Mouse (Mus musculus): ENCODE measurements at regions not wholly inside any gene's neighbourhood (a gene's known extent, or its start where the extent isn't known, plus 50 kb on each side); places are given as distances from the start of the nearest gene placed in this dataset.

GRCm38 (mm10) chr11:32136066-32136465 lies 64.0 kb downstream of the Il9r start:
- 78% methylated on average over 5 of the region's 5 CpGs for WGBS
- Histone ChIP-seq H3K36me3 (replicated peaks) (no peaks in the 10 kb centered on the region), H3K4me1 (peaks cover 18% of the 10 kb centered on the region), H3K27me3 (replicated peaks; ENCODE audit: low read depth, poor library complexity, severe bottlenecking) (no peaks in the 10 kb centered on the region), H3K9me3 (no peaks in the 10 kb centered on the region), H3K27ac (replicated peaks) (no peak overlapping the region), H3K4me3 (no peak overlapping the region)
- no peak for DNase-seq (ENCODE audit: low spot score)

- Histone ChIP-seq H3K27ac (replicated peaks) (no peak overlapping the region), H3K9me3 (no peaks in the 10 kb centered on the region), H3K4me1 (peaks cover 11% of the 10 kb centered on the region; the same call in 1 of the 2 replicates), H3K27me3 (replicated peaks; ENCODE audit: low read depth, poor library complexity, severe bottlenecking) (no peaks in the 10 kb centered on the region), H3K4me3 (no peak overlapping the region), H3K36me3 (replicated peaks) (no peaks in the 10 kb centered on the region)
- WGBS: 84% methylated on average over 7 of the region's 7 CpGs
- no peak for DNase-seq (ENCODE audit: low spot score)
Measured at GRCm38 (mm10) chr11:32133996-32134395, 66.1 kb downstream of the Il9r start.

GRCm38 (mm10) chr11:32132008-32132615 lies 68.0 kb downstream of the Il9r start:
- no peaks in the 10 kb centered on the region for H3K4me1 ChIP-seq
- no peak for DNase-seq (ENCODE audit: low spot score)
- H3K4me3 ChIP-seq: no peak overlapping the region
- no peak overlapping the region for H3K27ac ChIP-seq (replicated peaks)
- H3K36me3 ChIP-seq (replicated peaks): no peaks in the 10 kb centered on the region
- no peaks in the 10 kb centered on the region for H3K9me3 ChIP-seq
- H3K27me3 ChIP-seq (replicated peaks; ENCODE audit: low read depth, poor library complexity, severe bottlenecking): no peaks in the 10 kb centered on the region
- WGBS: 68% methylated on average over 3 of the region's 3 CpGs

GRCm38 (mm10) chr11:32128551-32128950 lies 71.5 kb downstream of the Il9r start:
- Histone ChIP-seq H3K4me1 (peaks cover 12% of the 10 kb centered on the region; the same call in 1 of the 2 replicates), H3K27ac (replicated peaks) (no peak overlapping the region), H3K36me3 (replicated peaks) (no peaks in the 10 kb centered on the region), H3K4me3 (no peak overlapping the region), H3K27me3 (replicated peaks; ENCODE audit: low read depth, poor library complexity, severe bottlenecking) (no peaks in the 10 kb centered on the region), H3K9me3 (no peaks in the 10 kb centered on the region)
- WGBS: 64% methylated on average over 7 of the region's 7 CpGs
- no peak for DNase-seq (ENCODE audit: low spot score)

- WGBS: 74% methylated on average over 3 of the region's 3 CpGs
- no peak overlapping the region for H3K4me3 ChIP-seq
Measured at GRCm38 (mm10) chr11:32128018-32128417, 72.1 kb downstream of the Il9r start.

GRCm38 (mm10) chr11:32127401-32127817 lies 72.7 kb downstream of the Il9r start:
- 84% methylated on average over 7 of the region's 7 CpGs for WGBS
- no peak for DNase-seq (ENCODE audit: low spot score)
- Histone ChIP-seq H3K27me3 (replicated peaks; ENCODE audit: low read depth, poor library complexity, severe bottlenecking) (no peaks in the 10 kb centered on the region), H3K4me1 (peaks cover 12% of the 10 kb centered on the region; the same call in 1 of the 2 replicates), H3K4me3 (no peak overlapping the region), H3K36me3 (replicated peaks) (no peaks in the 10 kb centered on the region), H3K27ac (replicated peaks) (no peak overlapping the region), H3K9me3 (no peaks in the 10 kb centered on the region)

More at GRCm38 (mm10) chr11:32128018-32128417, 72.1 kb downstream of the Il9r start:
- Histone ChIP-seq H3K9me3 (no peaks in the 10 kb centered on the region), H3K27me3 (replicated peaks; ENCODE audit: low read depth, poor library complexity, severe bottlenecking) (no peaks in the 10 kb centered on the region), H3K27ac (replicated peaks) (no peak overlapping the region), H3K4me1 (peaks cover 12% of the 10 kb centered on the region; the same call in 1 of the 2 replicates), H3K36me3 (replicated peaks) (no peaks in the 10 kb centered on the region)
- DNase-seq (ENCODE audit: low spot score): no peak

- DNase-seq (ENCODE audit: low spot score): no peak
- no peaks in the 10 kb centered on the region for H3K36me3 ChIP-seq (replicated peaks)
- no peaks in the 10 kb centered on the region for H3K27me3 ChIP-seq (replicated peaks; ENCODE audit: low read depth, poor library complexity, severe bottlenecking)
- H3K4me3 ChIP-seq: no peak overlapping the region
- no peaks in the 10 kb centered on the region for H3K9me3 ChIP-seq
- 77% methylated on average over 1 of the region's 1 CpGs for WGBS
- peaks cover 12% of the 10 kb centered on the region; the same call in 1 of the 2 replicates for H3K4me1 ChIP-seq
- H3K27ac ChIP-seq (replicated peaks): no peak overlapping the region
Measured at GRCm38 (mm10) chr11:32126786-32127185, 73.3 kb downstream of the Il9r start.

GRCm38 (mm10) chr11:32126311-32126698 lies 73.8 kb downstream of the Il9r start:
- H3K4me1 ChIP-seq: peaks cover 12% of the 10 kb centered on the region; the same call in 1 of the 2 replicates
- 60% methylated on average over 5 of the region's 5 CpGs for WGBS
- H3K27ac ChIP-seq (replicated peaks): no peak overlapping the region
- H3K9me3 ChIP-seq: no peaks in the 10 kb centered on the region
- no peaks in the 10 kb centered on the region for H3K27me3 ChIP-seq (replicated peaks; ENCODE audit: low read depth, poor library complexity, severe bottlenecking)
- H3K36me3 ChIP-seq (replicated peaks): no peaks in the 10 kb centered on the region
- no peak for DNase-seq (ENCODE audit: low spot score)
- no peak overlapping the region for H3K4me3 ChIP-seq

- no peaks in the 10 kb centered on the region for H3K9me3 ChIP-seq
- H3K4me1 ChIP-seq: peaks cover 12% of the 10 kb centered on the region; the same call in 1 of the 2 replicates
- H3K36me3 ChIP-seq (replicated peaks): no peaks in the 10 kb centered on the region
- H3K27ac ChIP-seq (replicated peaks): no peak overlapping the region
- no peaks in the 10 kb centered on the region for H3K27me3 ChIP-seq (replicated peaks; ENCODE audit: low read depth, poor library complexity, severe bottlenecking)
- H3K4me3 ChIP-seq: no peak overlapping the region
- no peak for DNase-seq (ENCODE audit: low spot score)
- 47% methylated on average over 11 of the region's 11 CpGs for WGBS
Measured at GRCm38 (mm10) chr11:32125586-32126310, 74.3 kb downstream of the Il9r start.

- Histone ChIP-seq H3K27me3 (replicated peaks; ENCODE audit: low read depth, poor library complexity, severe bottlenecking) (no peaks in the 10 kb centered on the region), H3K4me1 (peaks cover 17% of the 10 kb centered on the region), H3K9me3 (no peaks in the 10 kb centered on the region), H3K4me3 (no peak overlapping the region), H3K27ac (replicated peaks) (no peak overlapping the region), H3K36me3 (replicated peaks) (no peaks in the 10 kb centered on the region)
- DNase-seq (ENCODE audit: low spot score): no peak
- WGBS: 72% methylated on average over 3 of the region's 3 CpGs
Measured at GRCm38 (mm10) chr11:32120596-32120995, 79.5 kb downstream of the Il9r start.

- peak; percentile 57 for DNase-seq (ENCODE audit: low spot score)
- peaks cover 16% of the 10 kb centered on the region for H3K4me1 ChIP-seq
- 0 out of 2 replicates have a peak overlapping the region, but pooled peaks have one; percentile 27 for H3K27ac ChIP-seq (replicated peaks)
- no peaks in the 10 kb centered on the region for H3K27me3 ChIP-seq (replicated peaks; ENCODE audit: low read depth, poor library complexity, severe bottlenecking)
- H3K4me3 ChIP-seq: no peak overlapping the region
- no peaks in the 10 kb centered on the region for H3K36me3 ChIP-seq (replicated peaks)
- 43% methylated on average over 14 of the region's 14 CpGs for WGBS
- peaks cover 7% of the 10 kb centered on the region for H3K9me3 ChIP-seq
Measured at GRCm38 (mm10) chr11:32118844-32119629, 81.0 kb downstream of the Il9r start.

- Histone ChIP-seq H3K9me3 (peaks cover 7% of the 10 kb centered on the region), H3K27me3 (replicated peaks; ENCODE audit: low read depth, poor library complexity, severe bottlenecking) (no peaks in the 10 kb centered on the region), H3K27ac (replicated peaks) (0 out of 2 replicates have a peak overlapping the region, but pooled peaks have one; percentile 2), H3K4me1 (peaks cover 27% of the 10 kb centered on the region), H3K4me3 (no peak overlapping the region), H3K36me3 (replicated peaks) (no peaks in the 10 kb centered on the region)
- no peak for DNase-seq (ENCODE audit: low spot score)
- 66% methylated on average over 2 of the region's 2 CpGs for WGBS
Measured at GRCm38 (mm10) chr11:32117930-32118329, 82.1 kb downstream of the Il9r start.

Data from embryonic facial prominence, embryonic 10.5 days (tissue).